Mouse (Mus musculus) erythroblast, embryonic 14.5 days (primary cell): ENCODE data around the gene Arg1.

Source experiments
- GATA1 ChIP-seq: IDR thresholded peaks from 2 replicates; pipeline ENCODE4 v1.6.1; 2012; ENCODE audit warnings: low read length, inconsistent platforms, mixed read lengths
- TAL1 ChIP-seq: IDR thresholded peaks from 3 replicates; pipeline ENCODE4 v1.6.1; 2012; ENCODE audit warnings: low read length, inconsistent platforms, mixed read lengths

DNA sequence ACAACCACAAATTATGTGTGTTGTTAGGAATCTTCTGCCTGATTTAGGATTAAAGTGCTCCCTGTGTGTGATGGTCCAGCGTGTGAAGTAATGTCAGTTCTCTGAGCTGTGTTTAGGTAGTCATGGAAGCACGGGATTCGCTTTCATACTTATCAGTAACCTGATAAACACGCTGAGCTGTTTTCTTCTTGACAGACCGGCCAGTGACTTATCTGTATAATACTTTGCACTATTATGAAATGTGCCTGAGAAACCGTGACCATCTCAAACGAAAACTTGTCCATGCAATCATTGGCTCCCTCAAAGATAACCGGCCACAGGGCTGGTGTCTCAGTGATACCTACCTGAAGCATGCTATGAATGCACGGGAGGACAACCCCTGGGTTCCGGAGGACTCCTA, 21.7 kb downstream of the Arg1 start:
- TF ChIP-seq TAL1 (no peak), GATA1 (no peak)
